Mouse (Mus musculus): ENCODE data around the gene Atp9a. TPM values are rescaled to one million over a fixed set of nuclear protein-coding genes. Genes with fewer than 3 reads are reported as not detected.
A peak's percentile ranks its signal among the peaks of the same experiment; 100 is the strongest.

Gene Atp9a
- polyA plus RNA-seq, 1 experiment from 2014 or later, result 76.8 TPM

DNA sequence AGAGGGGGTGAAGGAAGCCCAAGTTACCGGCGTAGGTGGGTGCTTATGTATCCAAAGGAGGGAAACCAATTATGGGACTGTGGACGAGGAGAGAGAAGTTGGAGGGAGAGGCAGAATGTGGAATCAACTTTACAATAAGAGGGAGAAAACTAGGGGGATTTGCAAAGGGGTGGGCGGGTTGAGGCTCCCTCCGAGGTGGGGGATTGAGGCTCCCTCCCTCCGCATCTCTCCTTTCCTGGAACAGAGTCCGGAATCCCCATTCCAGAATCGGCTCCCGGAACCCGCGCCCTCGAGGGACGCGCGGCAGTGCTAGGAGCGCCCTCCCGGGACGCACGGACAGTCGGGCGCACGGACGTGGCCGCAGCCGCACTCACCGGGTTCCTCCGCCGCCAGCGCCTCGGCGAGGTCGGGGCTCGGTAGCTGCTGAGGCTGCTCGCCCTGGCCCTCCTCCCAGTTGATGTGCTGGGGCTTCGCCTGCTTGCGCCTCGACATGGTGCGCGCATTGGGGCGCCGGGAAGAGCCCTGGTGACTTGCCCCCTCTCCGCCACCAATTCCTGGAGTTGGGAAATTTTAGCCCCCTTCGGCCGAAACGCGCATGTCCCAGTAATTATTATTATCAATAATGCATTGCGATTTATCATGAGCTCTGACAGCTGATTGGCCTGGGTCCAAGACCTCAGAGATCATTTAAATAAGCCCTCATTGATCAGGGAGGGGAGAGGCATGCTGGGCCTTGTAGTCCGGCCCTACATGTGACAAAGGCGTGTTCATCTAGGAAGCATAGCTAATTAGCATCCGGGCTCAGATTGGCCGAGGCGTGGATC lies 24.5 kb upstream of the Atp9a start:
- peaks cover 11% of the 10 kb centered on the region; the same call in 1 of the 2 replicates for H3K27me3 ChIP-seq (ENCODE audit: control insufficient read depth, insufficient read depth, low read length)
- H3K36me3 ChIP-seq (ENCODE audit: control insufficient read depth, insufficient read depth, low read length), result no peaks in the 10 kb centered on the region
- H3K4me1 ChIP-seq (ENCODE audit: control insufficient read depth, insufficient read depth, low read length), result peaks cover 26% of the 10 kb centered on the region
- peak overlapping the region; percentile 37; the same call in 1 of the 2 replicates for H3K9ac ChIP-seq (replicated peaks; ENCODE audit: low read depth, low read length)
- no peaks in the 10 kb centered on the region for H3K9me3 ChIP-seq (ENCODE audit: control insufficient read depth, low read length)
- under 1% methylated on average over 50 of the region's 52 CpGs for WGBS
- peak overlapping the region; percentile 41 for H3K4me3 ChIP-seq (ENCODE audit: low read depth, low read length)
- no peak overlapping the region for H3K27ac ChIP-seq (ENCODE audit: low read depth, low read length)
- peak overlapping the region; percentile 88 for H3K4me2 ChIP-seq (ENCODE audit: low read depth, low read length)
- ATAC-seq (ENCODE audit: low read depth), result peak; percentile 81

DNA sequence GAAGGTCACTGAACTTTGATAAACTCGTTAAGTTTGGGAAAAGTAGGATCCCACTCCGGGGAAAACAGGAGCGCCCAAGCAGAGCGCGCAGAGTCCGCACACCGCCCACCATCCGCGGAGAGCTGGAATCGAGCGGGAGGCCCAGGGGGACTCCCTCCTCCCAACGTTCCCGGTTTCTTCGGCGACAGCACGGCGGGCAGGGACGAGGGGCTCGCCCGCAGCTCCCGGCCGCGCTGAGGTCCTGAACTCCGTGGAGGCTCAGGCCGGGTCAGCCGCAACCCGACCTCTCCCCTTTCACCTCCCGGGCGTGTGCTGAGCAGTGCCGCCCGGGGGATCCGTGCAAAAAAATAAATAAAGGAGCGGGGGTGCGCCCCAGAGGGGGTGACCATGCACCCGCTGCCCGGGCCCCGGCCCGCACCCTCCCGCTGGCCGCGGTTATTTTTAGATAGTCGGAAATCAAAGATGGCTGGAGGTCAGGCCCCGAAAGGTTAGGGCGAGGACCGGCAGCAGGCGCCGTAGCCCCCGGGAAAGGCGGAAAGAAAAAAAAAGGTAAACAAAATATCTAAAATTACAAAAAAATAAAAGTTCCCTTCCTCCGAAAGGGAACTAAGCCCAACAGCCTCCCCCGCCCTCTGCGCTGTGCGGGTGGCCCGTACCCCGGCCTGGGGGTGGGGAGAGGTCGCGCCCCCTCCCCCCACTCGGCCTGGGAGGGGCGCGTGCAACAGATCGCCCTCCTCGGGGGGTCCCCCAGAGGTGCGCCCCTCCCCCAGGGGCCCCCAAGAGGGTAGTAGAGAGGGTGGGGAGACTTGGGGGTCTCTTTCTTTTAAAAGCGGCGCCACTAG lies 23.7 kb upstream of the Atp9a start:
- Histone ChIP-seq H3K36me3 (ENCODE audit: control insufficient read depth, insufficient read depth, low read length) (no peaks in the 10 kb centered on the region), H3K27me3 (ENCODE audit: control insufficient read depth, insufficient read depth, low read length) (peaks cover 11% of the 10 kb centered on the region; the same call in 1 of the 2 replicates), H3K4me3 (ENCODE audit: low read depth, low read length) (peak overlapping the region; percentile 41), H3K9ac (replicated peaks; ENCODE audit: low read depth, low read length) (peak overlapping the region; percentile 58), H3K9me3 (ENCODE audit: control insufficient read depth, low read length) (no peaks in the 10 kb centered on the region), H3K4me1 (ENCODE audit: control insufficient read depth, insufficient read depth, low read length) (peaks cover 26% of the 10 kb centered on the region), H3K27ac (ENCODE audit: low read depth, low read length) (no peak overlapping the region), H3K4me2 (ENCODE audit: low read depth, low read length) (peak overlapping the region; percentile 88)
- no peak for ATAC-seq (ENCODE audit: low read depth)
- 0% methylated on average over 65 of the region's 65 CpGs for WGBS

DNA sequence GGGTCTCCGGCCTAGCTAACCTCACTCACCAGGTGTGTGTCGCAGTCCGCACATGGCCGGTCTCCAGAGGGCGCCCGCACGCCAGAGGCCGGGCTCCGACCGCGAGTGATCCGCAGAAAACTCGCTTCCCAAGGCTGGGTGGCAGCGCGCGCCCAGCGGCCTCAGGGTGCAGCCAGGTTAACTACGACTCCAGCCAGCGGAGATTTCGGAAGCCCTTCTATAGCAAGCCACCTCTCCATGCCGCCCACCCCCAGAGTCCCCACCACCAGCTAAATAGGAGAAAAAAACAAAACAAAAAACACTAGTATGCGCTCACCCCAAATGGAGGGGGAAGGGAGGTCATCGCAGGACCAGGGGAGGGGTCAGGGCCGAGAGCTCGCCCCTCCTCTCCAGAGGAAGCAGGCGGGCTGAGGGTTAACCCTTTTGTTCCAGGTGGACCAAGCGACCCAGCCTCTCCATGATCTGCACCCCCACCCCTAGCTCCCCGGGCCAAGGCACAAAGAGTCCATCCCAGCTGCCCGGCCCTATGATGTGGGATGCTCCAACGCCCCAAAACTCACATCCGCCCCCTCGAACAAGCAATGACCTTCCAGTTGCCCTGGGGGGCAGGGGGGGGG lies 23.0 kb upstream of the Atp9a start:
- WGBS, result under 1% methylated on average over 32 of the region's 32 CpGs
- no peak overlapping the region for H3K27ac ChIP-seq (ENCODE audit: low read depth, low read length)
- H3K4me1 ChIP-seq (ENCODE audit: control insufficient read depth, insufficient read depth, low read length), result peaks cover 26% of the 10 kb centered on the region

DNA sequence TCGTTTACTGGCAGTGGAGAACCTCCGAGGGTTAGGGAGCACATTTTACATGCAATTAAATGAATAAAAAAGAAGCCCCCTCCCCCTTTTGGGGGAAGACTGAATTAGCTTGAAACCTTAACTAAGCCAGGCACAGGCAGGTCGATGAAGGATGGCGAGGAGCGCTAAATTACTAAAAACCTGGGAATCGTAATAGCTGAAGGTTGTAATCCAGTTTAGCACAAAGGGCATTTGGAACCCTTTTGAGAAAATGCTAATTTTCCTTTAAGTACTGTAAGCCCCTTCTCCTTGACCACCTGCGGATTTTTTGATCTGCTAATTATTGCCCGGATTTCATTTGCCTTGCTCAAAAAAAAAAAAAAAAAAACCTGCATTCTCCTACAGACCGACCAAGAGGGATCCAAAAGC lies 22.3 kb upstream of the Atp9a start:
- no peak for ATAC-seq (ENCODE audit: low read depth)
- Histone ChIP-seq H3K27me3 (ENCODE audit: control insufficient read depth, insufficient read depth, low read length) (peaks cover 11% of the 10 kb centered on the region; the same call in 1 of the 2 replicates), H3K4me3 (ENCODE audit: low read depth, low read length) (no peak overlapping the region), H3K9me3 (ENCODE audit: control insufficient read depth, low read length) (no peaks in the 10 kb centered on the region), H3K4me2 (ENCODE audit: low read depth, low read length) (peak overlapping the region; percentile 88), H3K4me1 (ENCODE audit: control insufficient read depth, insufficient read depth, low read length) (peaks cover 26% of the 10 kb centered on the region), H3K9ac (replicated peaks; ENCODE audit: low read depth, low read length) (no peak overlapping the region), H3K27ac (ENCODE audit: low read depth, low read length) (no peak overlapping the region), H3K36me3 (ENCODE audit: control insufficient read depth, insufficient read depth, low read length) (no peaks in the 10 kb centered on the region)
- 5% methylated on average over 9 of the region's 9 CpGs for WGBS

More for the DNA sequence above, 23.0 kb upstream of the Atp9a start:
- H3K36me3 ChIP-seq (ENCODE audit: control insufficient read depth, insufficient read depth, low read length), result no peaks in the 10 kb centered on the region
- ATAC-seq (ENCODE audit: low read depth), result peak; percentile 45; the same call in 1 of the 2 replicates
- H3K9me3 ChIP-seq (ENCODE audit: control insufficient read depth, low read length), result no peaks in the 10 kb centered on the region
- peaks cover 11% of the 10 kb centered on the region; the same call in 1 of the 2 replicates for H3K27me3 ChIP-seq (ENCODE audit: control insufficient read depth, insufficient read depth, low read length)
- H3K9ac ChIP-seq (replicated peaks; ENCODE audit: low read depth, low read length), result 0 out of 2 replicates have a peak overlapping the region, but pooled peaks have one; percentile 25
- H3K4me2 ChIP-seq (ENCODE audit: low read depth, low read length), result peak overlapping the region; percentile 88
- H3K4me3 ChIP-seq (ENCODE audit: low read depth, low read length), result peak overlapping the region; percentile 41

DNA sequence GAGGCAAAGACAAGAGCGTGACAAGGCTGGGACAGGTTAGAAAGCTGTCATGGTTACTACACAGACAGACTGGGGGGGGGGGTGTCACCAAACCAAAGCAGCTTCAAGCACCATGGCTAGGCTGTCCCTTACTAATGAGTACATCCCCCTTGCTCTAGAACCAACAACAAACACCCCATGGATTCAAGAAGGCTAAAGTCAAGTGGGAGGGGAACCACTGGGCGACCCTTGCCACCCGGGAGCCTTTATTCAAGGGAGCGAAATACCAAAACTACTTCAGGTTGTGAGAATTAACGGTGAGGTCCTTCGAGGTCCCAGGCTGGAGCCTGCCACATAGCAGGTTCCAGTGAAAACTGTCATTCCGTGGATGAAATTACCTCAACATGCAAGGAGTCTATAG lies 21.6 kb upstream of the Atp9a start:
- no peak for ATAC-seq (ENCODE audit: low read depth)
- Histone ChIP-seq H3K9me3 (ENCODE audit: control insufficient read depth, low read length) (no peaks in the 10 kb centered on the region), H3K9ac (replicated peaks; ENCODE audit: low read depth, low read length) (no peak overlapping the region), H3K4me3 (ENCODE audit: low read depth, low read length) (no peak overlapping the region), H3K27ac (ENCODE audit: low read depth, low read length) (no peak overlapping the region), H3K4me2 (ENCODE audit: low read depth, low read length) (no peak overlapping the region), H3K4me1 (ENCODE audit: control insufficient read depth, insufficient read depth, low read length) (peaks cover 26% of the 10 kb centered on the region), H3K27me3 (ENCODE audit: control insufficient read depth, insufficient read depth, low read length) (peaks cover 11% of the 10 kb centered on the region; the same call in 1 of the 2 replicates), H3K36me3 (ENCODE audit: control insufficient read depth, insufficient read depth, low read length) (no peaks in the 10 kb centered on the region)
- 12% methylated on average over 7 of the region's 7 CpGs for WGBS

DNA sequence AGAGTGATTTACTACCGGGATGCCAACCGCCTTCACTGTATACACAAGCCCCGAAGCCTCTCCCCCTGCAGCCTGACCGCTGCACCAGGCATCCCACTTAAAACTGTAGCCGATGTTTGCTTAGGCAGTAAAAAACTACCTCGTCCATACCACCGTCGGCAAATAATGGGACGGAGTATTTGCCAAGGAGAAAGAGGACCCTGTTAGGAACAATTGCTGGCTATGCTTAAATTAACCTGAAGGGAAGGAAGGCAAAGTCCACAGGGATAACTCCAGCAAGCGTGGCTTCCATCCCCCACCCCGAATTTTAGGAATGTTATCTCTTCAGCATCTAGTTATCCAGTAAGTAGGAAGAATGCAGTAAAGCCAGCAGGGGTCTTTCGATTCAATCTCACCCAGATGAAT lies 20.2 kb upstream of the Atp9a start:
- Histone ChIP-seq H3K9ac (replicated peaks; ENCODE audit: low read depth, low read length) (peak overlapping the region; percentile 32; the same call in 1 of the 2 replicates), H3K4me3 (ENCODE audit: low read depth, low read length) (no peak overlapping the region), H3K4me1 (ENCODE audit: control insufficient read depth, insufficient read depth, low read length) (peaks cover 26% of the 10 kb centered on the region), H3K27ac (ENCODE audit: low read depth, low read length) (peak overlapping the region; percentile 12; the same call in 1 of the 2 replicates), H3K4me2 (ENCODE audit: low read depth, low read length) (peak overlapping the region; percentile 36; the same call in 1 of the 2 replicates), H3K9me3 (ENCODE audit: control insufficient read depth, low read length) (no peaks in the 10 kb centered on the region), H3K27me3 (ENCODE audit: control insufficient read depth, insufficient read depth, low read length) (peaks cover 5% of the 10 kb centered on the region; the same call in 1 of the 2 replicates), H3K36me3 (ENCODE audit: control insufficient read depth, insufficient read depth, low read length) (no peaks in the 10 kb centered on the region)
- no peak for ATAC-seq (ENCODE audit: low read depth)
- WGBS, result under 1% methylated on average over 12 of the region's 12 CpGs

DNA sequence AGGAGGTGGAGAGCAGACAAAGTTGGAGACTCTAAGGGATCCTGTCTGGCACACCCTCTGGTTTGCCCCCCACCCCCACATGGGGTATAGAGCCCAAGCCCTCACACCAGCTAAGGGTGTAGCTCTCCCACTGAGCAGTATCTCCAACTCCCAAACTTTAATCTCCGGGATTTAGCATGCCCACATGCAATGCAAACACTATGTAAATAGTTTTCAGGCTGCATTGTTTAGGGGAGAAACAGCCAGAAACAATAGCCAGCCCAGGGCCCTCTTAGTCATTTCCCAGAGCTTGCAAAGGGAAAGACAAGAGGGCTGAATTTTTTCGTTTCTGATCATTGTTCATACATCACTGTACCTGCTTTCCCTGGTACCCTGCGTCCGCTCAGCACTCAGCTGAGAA lies 19.7 kb upstream of the Atp9a start:
- Histone ChIP-seq H3K9me3 (ENCODE audit: control insufficient read depth, low read length) (no peaks in the 10 kb centered on the region), H3K36me3 (ENCODE audit: control insufficient read depth, insufficient read depth, low read length) (no peaks in the 10 kb centered on the region), H3K27ac (ENCODE audit: low read depth, low read length) (no peak overlapping the region; the same call in 1 of the 2 replicates), H3K27me3 (ENCODE audit: control insufficient read depth, insufficient read depth, low read length) (peaks cover 5% of the 10 kb centered on the region; the same call in 1 of the 2 replicates), H3K4me3 (ENCODE audit: low read depth, low read length) (no peak overlapping the region), H3K9ac (replicated peaks; ENCODE audit: low read depth, low read length) (peak overlapping the region; percentile 32; the same call in 1 of the 2 replicates), H3K4me2 (ENCODE audit: low read depth, low read length) (peak overlapping the region; percentile 36; the same call in 1 of the 2 replicates), H3K4me1 (ENCODE audit: control insufficient read depth, insufficient read depth, low read length) (peaks cover 26% of the 10 kb centered on the region)
- WGBS, result 2% methylated on average over 4 of the region's 4 CpGs
- ATAC-seq (ENCODE audit: low read depth), result no peak

DNA sequence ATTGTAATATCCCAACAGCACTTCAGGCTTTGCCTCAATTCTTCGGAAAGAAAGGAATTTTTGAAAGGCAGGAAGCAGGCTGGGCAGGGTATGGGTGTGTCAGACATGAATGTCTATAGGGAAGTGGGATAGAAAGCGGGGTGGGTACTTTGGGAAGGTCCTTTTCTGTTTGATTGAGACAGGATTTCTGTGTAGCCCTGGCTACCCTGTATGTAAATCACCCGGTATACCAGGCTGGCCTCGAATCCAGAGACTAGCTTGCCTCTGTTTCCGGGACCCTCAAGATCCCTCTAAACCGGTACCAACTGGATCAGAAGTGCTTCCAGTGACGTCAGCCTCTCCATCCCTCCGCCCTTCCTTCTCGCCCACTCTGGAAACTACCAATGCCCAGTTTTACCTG lies 18.9 kb upstream of the Atp9a start:
- Histone ChIP-seq H3K9ac (replicated peaks; ENCODE audit: low read depth, low read length) (no peak overlapping the region), H3K27me3 (ENCODE audit: control insufficient read depth, insufficient read depth, low read length) (peaks cover 3% of the 10 kb centered on the region; the same call in 1 of the 2 replicates), H3K4me3 (ENCODE audit: low read depth, low read length) (no peak overlapping the region), H3K4me1 (ENCODE audit: control insufficient read depth, insufficient read depth, low read length) (peaks cover 20% of the 10 kb centered on the region), H3K9me3 (ENCODE audit: control insufficient read depth, low read length) (no peaks in the 10 kb centered on the region), H3K36me3 (ENCODE audit: control insufficient read depth, insufficient read depth, low read length) (no peaks in the 10 kb centered on the region), H3K4me2 (ENCODE audit: low read depth, low read length) (no peak overlapping the region), H3K27ac (ENCODE audit: low read depth, low read length) (no peak overlapping the region)
- no peak for ATAC-seq (ENCODE audit: low read depth)
- WGBS, result 85% methylated on average over 9 of the region's 9 CpGs

Data from neural tube, embryonic 14.5 days (tissue).